Mouse (Mus musculus) forebrain, embryonic 11.5 days (tissue): ENCODE results near the gene Col26a1. TPM values are rescaled to one million over a fixed set of nuclear protein-coding genes. Genes with fewer than 3 reads are reported as not detected.
"Not testable (repeated sequence)": the region's sequence is repeated elsewhere in the genome, so short reads cannot be mapped to it uniquely, and the experiment has no call there.

Experiments
- ATAC-seq: fragments of 200-750 bp; cut with Nextera tagmentation; replicated peaks from 2 replicates; pipeline ENCODE4 v1.8.0; 2017; ENCODE audit warnings: moderate TSS enrichment; ENCODE audit not compliant: low FRiP score
- DNase-seq: peaks from one replicate; pipeline ENCODE4 v3.0.0-alpha.2; 2017; ENCODE audit warnings: low spot score
- H3K27ac ChIP-seq: fragments of 300-500 bp; sonication (generic); 2 replicates; pipeline ENCODE4 v1.5.1; 2014; ENCODE audit warnings: low read depth, low read length
- H3K27me3 ChIP-seq: fragments of 300-500 bp; sonication (generic); 2 replicates; pipeline ENCODE4 v1.6.1; 2014; ENCODE audit warnings: mild to moderate bottlenecking, low read length, mixed read lengths; ENCODE audit not compliant: control insufficient read depth, insufficient read depth
- H3K36me3 ChIP-seq: fragments of 300-500 bp; sonication (generic); 2 replicates; pipeline ENCODE4 v1.6.1; 2014; ENCODE audit warnings: mild to moderate bottlenecking, low read length, moderate library complexity, mixed read lengths; ENCODE audit not compliant: control insufficient read depth, insufficient read depth
- H3K4me1 ChIP-seq: fragments of 300-500 bp; sonication (generic); replicated peaks from 2 replicates; pipeline ENCODE4 v1.6.1; 2014; ENCODE audit warnings: low read length, mixed read lengths; ENCODE audit not compliant: control insufficient read depth, insufficient read depth
- H3K4me2 ChIP-seq: fragments of 300-500 bp; sonication (generic); 2 replicates; pipeline ENCODE4 v1.6.1; 2014; ENCODE audit warnings: low read depth, mild to moderate bottlenecking, low read length, moderate library complexity, mixed read lengths; ENCODE audit not compliant: severe bottlenecking
- H3K4me3 ChIP-seq: fragments of 300-500 bp; sonication (generic); 2 replicates; pipeline ENCODE4 v1.5.1; 2014; ENCODE audit warnings: low read depth, low read length
- H3K9ac ChIP-seq: fragments of 300-500 bp; sonication (generic); 2 replicates; pipeline ENCODE4 v1.6.1; 2014; ENCODE audit warnings: low read length
- H3K9me3 ChIP-seq: fragments of 300-500 bp; sonication (generic); 2 replicates; pipeline ENCODE4 v1.6.1; 2016; ENCODE audit warnings: low read length, mixed read lengths; ENCODE audit not compliant: control insufficient read depth
- WGBS: fragments of 180-500 bp; shearing (Covaris S2); extraction: QIAGEN DNeasy Blood & Tissue Kit; methylation state at CpG from one replicate; pipeline ENCODE4 v1.1.7; 2014; 5-methylcytosine and 5-hydroxymethylcytosine counted together
- polyA plus RNA-seq: library from polyadenylated mRNA; unstranded; fragments of >200 nt; fragmentation: Nextera tagmentation; extraction: Ambion mirVana; gene quantifications from 2 replicates; pipeline ENCODE4 v1.2.1, GENCODE M21; 2014

Col26a1 gene
- polyA plus RNA-seq, 1 experiment from 2014 or later, result 40.6 TPM

GRCm38 (mm10) chr5:136760345-136760744 lies 122.7 kb downstream of the Col26a1 start:
- H3K4me2 ChIP-seq, result no peak overlapping the region
- DNase-seq (no peak), ATAC-seq (no peak)
- H3K9ac ChIP-seq, result no peak overlapping the region
- no peak overlapping the region for H3K27ac ChIP-seq
- H3K36me3 ChIP-seq, result no peaks in the 10 kb centered on the region
- H3K9me3 ChIP-seq, result no peaks in the 10 kb centered on the region
- H3K27me3 ChIP-seq, result no peaks in the 10 kb centered on the region
- 80% methylated on average over 6 of the region's 6 CpGs for WGBS
- no peak overlapping the region for H3K4me3 ChIP-seq
- H3K4me1 ChIP-seq, result no peaks in the 10 kb centered on the region

DNA sequence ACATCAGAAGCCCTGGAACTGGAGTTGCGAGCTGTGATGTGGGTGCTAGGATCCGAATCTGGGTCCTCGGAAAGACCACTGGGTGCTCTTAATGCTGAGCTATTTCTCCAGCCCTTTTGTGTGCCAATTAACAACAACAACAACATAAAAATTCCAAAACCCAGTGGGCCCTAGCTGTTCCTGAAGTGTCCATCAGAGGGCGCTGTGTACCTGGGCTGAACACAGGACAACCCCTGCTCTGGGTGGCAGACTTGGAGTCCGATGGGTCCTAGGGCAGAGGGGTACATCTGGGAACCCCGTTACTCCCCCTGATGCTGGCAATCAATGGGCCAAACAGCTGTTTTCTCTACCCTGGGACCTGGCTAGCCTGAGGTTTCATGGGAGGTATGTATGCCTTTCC lies 123.2 kb downstream of the Col26a1 start:
- no peak overlapping the region for H3K27ac ChIP-seq
- DNase-seq, result no peak

DNA sequence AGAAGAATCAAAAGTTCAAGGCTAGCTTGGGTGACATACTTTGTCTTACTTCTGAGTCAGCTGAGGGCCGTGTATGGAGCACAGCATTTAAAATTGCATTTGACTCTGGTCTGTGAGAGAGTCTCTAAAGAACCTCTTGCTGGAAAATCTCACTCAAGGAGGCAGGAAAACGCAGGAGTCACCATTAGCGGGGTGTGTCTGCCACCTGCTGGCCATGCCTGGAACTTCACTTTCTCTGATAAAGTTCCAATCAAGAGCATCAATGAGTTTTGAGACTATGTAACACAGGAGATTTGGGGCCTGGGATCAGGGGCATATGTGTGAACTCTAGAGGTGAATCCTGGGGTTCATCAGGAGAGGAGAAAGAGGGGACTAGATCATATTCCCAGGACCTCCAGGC lies 127.3 kb downstream of the Col26a1 start:
- no peak overlapping the region for H3K27ac ChIP-seq
- no peaks in the 10 kb centered on the region for H3K4me1 ChIP-seq
- no peaks in the 10 kb centered on the region for H3K9me3 ChIP-seq
- no peaks in the 10 kb centered on the region for H3K36me3 ChIP-seq
- no peaks in the 10 kb centered on the region for H3K27me3 ChIP-seq
- WGBS, result 1% methylated on average over 3 of the region's 3 CpGs
- no peak overlapping the region for H3K9ac ChIP-seq
- ATAC-seq (no peak), DNase-seq (peak; percentile 81)
- no peak overlapping the region for H3K4me2 ChIP-seq
- H3K4me3 ChIP-seq, result no peak overlapping the region

More for the DNA sequence above, 123.2 kb downstream of the Col26a1 start:
- H3K4me3 ChIP-seq, result no peak overlapping the region
- no peaks in the 10 kb centered on the region for H3K9me3 ChIP-seq
- H3K4me1 ChIP-seq, result no peaks in the 10 kb centered on the region
- no peak for ATAC-seq
- H3K27me3 ChIP-seq, result no peaks in the 10 kb centered on the region
- H3K9ac ChIP-seq, result no peak overlapping the region
- 43% methylated on average over 6 of the region's 6 CpGs for WGBS
- H3K4me2 ChIP-seq, result no peak overlapping the region
- H3K36me3 ChIP-seq, result no peaks in the 10 kb centered on the region

DNA sequence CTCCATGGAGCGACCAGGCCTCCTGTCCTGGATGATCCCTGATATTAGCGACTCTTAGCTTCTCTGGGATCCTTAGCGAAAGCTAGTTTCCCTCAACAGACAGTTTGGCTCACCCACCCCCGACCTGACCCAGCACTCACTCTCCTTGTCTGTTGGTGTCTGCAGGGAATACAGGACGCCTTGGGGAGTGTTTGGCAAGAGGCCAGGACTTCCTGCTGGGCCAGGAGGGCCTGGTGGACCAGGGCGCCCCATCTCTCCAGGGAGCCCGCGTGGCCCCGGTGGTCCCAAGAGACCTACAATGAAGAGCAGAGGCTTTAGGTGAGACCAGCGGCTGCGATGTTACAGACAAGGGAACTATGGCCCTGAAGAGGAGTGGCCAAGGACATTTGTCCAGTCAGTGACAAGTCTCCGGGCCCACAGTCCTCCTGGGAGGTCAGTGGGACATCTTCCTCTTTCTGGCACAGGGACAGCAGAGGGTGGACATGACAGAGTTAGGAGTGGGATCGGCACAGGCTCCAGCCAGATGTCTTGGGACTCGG lies 128.9 kb downstream of the Col26a1 start:
- no peak overlapping the region for H3K27ac ChIP-seq
- no peaks in the 10 kb centered on the region for H3K9me3 ChIP-seq
- DNase-seq (no peak), ATAC-seq (no peak)
- H3K9ac ChIP-seq, result no peak overlapping the region
- H3K27me3 ChIP-seq, result no peaks in the 10 kb centered on the region
- 75% methylated on average over 14 of the region's 14 CpGs for WGBS
- H3K4me1 ChIP-seq, result no peaks in the 10 kb centered on the region
- H3K4me2 ChIP-seq, result no peak overlapping the region
- no peak overlapping the region for H3K4me3 ChIP-seq
- no peaks in the 10 kb centered on the region for H3K36me3 ChIP-seq

DNA sequence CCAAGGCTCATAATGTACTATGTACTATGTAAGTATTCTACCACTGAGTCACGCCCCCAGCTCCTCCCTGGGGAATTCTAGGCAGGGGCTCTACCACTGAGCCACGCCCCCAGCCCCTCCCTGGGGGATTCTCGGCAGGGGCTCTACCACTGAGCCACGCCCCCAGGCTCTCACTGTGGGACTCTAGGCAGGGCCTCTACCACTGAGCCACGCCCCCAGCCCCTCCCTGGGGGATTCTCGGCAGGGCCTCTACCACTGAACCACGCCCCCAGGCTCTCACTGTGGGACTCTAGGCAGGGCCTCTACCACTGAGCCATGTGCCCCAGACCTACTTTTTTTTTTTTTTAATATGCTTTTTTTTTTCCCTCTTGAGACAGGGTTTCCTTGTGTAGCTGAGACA lies 129.8 kb downstream of the Col26a1 start:
- not testable (repeated sequence) for H3K4me3 ChIP-seq, H3K36me3 ChIP-seq, H3K4me1 ChIP-seq, H3K4me2 ChIP-seq, DNase-seq, H3K27me3 ChIP-seq, H3K9me3 ChIP-seq, ATAC-seq, H3K27ac ChIP-seq, H3K9ac ChIP-seq
- WGBS, result 72% methylated on average over 7 of the region's 7 CpGs

GRCm38 (mm10) chr5:136752104-136752503 lies 130.9 kb downstream of the Col26a1 start:
- Histone ChIP-seq H3K4me2 (no peak overlapping the region), H3K4me3 (no peak overlapping the region), H3K27ac (no peak overlapping the region), H3K36me3 (no peaks in the 10 kb centered on the region), H3K27me3 (no peaks in the 10 kb centered on the region), H3K4me1 (no peaks in the 10 kb centered on the region), H3K9ac (no peak overlapping the region), H3K9me3 (no peaks in the 10 kb centered on the region; the same call in 1 of the 2 replicates)
- WGBS, result 95% methylated on average over 19 of the region's 19 CpGs
- DNase-seq (no peak), ATAC-seq (no peak)

GRCm38 (mm10) chr5:136746596-136746995 lies 136.4 kb downstream of the Col26a1 start:
- no peaks in the 10 kb centered on the region for H3K27me3 ChIP-seq
- no peaks in the 10 kb centered on the region; the same call in 1 of the 2 replicates for H3K9me3 ChIP-seq
- H3K4me2 ChIP-seq, result no peak overlapping the region
- H3K9ac ChIP-seq, result no peak overlapping the region
- 78% methylated on average over 9 of the region's 9 CpGs for WGBS
- no peaks in the 10 kb centered on the region for H3K36me3 ChIP-seq
- ATAC-seq (no peak), DNase-seq (no peak)
- H3K4me1 ChIP-seq, result no peaks in the 10 kb centered on the region
- H3K4me3 ChIP-seq, result no peak overlapping the region
- no peak overlapping the region for H3K27ac ChIP-seq

GRCm38 (mm10) chr5:136738918-136739317 lies 144.1 kb downstream of the Col26a1 start:
- 77% methylated on average over 6 of the region's 6 CpGs for WGBS
- ATAC-seq (no peak), DNase-seq (no peak)
- no peaks in the 10 kb centered on the region for H3K4me1 ChIP-seq
- H3K36me3 ChIP-seq, result no peaks in the 10 kb centered on the region
- no peaks in the 10 kb centered on the region for H3K27me3 ChIP-seq
- no peak overlapping the region for H3K4me2 ChIP-seq
- no peaks in the 10 kb centered on the region for H3K9me3 ChIP-seq
- H3K27ac ChIP-seq, result no peak overlapping the region
- H3K4me3 ChIP-seq, result no peak overlapping the region
- no peak overlapping the region for H3K9ac ChIP-seq

DNA sequence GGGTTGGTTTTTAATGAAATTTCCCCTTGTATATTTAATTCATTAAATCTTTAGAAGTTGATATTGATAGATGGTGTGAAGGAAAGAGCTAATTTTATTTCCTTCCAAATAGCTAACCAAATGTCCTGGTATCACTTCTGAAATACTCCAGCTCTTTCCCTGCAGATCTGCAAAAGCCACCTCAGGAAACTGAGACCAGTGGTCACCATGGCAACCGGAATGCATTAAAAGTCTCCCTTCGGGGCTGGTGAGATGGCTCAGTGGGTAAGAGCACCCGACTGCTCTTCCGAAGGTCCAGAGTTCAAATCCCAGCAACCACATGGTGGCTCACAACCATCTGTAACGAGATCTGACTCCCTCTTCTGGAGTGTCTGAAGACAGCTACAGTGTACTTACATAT lies 156.7 kb downstream of the Col26a1 start:
- H3K27ac ChIP-seq, result not testable (repeated sequence)
- 91% methylated on average over 4 of the region's 5 CpGs for WGBS

More for the DNA sequence above, 156.7 kb downstream of the Col26a1 start:
- ATAC-seq, DNase-seq, H3K9me3 ChIP-seq, H3K4me3 ChIP-seq, H3K27me3 ChIP-seq, H3K4me1 ChIP-seq, H3K9ac ChIP-seq, H3K36me3 ChIP-seq, H3K4me2 ChIP-seq: not testable (repeated sequence)
